Mouse (Mus musculus): ENCODE results near the gene Abcc8.

DNA sequence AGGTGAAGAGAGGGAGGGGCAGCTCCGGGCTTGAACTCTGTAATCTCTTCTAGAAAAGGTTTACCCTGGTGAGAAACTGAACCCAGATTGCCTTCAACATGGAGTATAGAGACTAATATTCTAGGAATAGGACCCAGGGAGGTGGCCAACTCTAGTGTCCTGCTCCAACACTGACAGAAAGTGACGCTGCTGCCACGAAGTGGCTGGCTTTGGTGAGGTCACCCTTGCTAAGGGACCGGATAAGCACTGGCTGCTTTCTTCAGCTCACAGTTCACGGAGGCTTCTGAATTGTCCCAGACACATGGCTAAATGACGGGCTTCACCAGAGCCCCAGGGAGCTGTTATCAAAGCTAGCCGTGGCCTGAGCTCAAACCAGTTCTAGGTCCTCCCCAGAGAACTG, 46.0 kb downstream of the Abcc8 start:
- TF ChIP-seq MAFK (IDR thresholded peaks at IDR 0.05; ENCODE audit: insufficient replicate concordance, low read length) (no peak), EP300 (IDR thresholded peaks at IDR 0.05; ENCODE audit: low read length) (no peak), MAZ (IDR thresholded peaks at IDR 0.05; ENCODE audit: low read depth, low read length) (no peak), POLR2A (IDR thresholded peaks at IDR 0.05; ENCODE audit: low read depth, low read length) (no peak), NRF1 (IDR thresholded peaks at IDR 0.05; ENCODE audit: low read depth, low read length) (no peak), ZC3H11A (IDR thresholded peaks at IDR 0.05; ENCODE audit: low read depth, low read length) (no peak), ETS1 (conservative IDR thresholded peaks at IDR 0.05; ENCODE audit: low read depth, low read length) (no peak), MYC (IDR thresholded peaks at IDR 0.05; ENCODE audit: low read depth, low read length) (no peak), MAX (IDR thresholded peaks at IDR 0.05; ENCODE audit: low read length) (no peak), CTCF (conservative IDR thresholded peaks at IDR 0.05 in 1 of 2, IDR thresholded peaks at IDR 0.05 in 1 of 2; ENCODE audit: low read depth in 2 of 2, low read length in 2 of 2) (no peak)

Measured in CH12.LX (cell line).